Mouse (Mus musculus): ENCODE results near the gene Rfc5.

- no peak for TF ChIP-seq CTCF (IDR thresholded peaks at IDR 0.05; ENCODE audit: control insufficient read depth, insufficient read depth, insufficient replicate concordance, low read depth, low read length)
- no peak for TF ChIP-seq POLR2A (IDR thresholded peaks at IDR 0.05; ENCODE audit: control insufficient read depth, low read depth, low read length)
Observed at GRCm38 (mm10) chr5:117383198-117383597, 5.6 kb downstream of the Rfc5 start.
